Mouse (Mus musculus) kidney, adult 8-10 months (tissue): ENCODE results near the gene Kctd13.

ENCODE experiments used
- DNase-seq, 2 experiments: peaks; one replicate each; pipeline ENCODE4 v3.0.0; 2022

The Kctd13 gene

DNA sequence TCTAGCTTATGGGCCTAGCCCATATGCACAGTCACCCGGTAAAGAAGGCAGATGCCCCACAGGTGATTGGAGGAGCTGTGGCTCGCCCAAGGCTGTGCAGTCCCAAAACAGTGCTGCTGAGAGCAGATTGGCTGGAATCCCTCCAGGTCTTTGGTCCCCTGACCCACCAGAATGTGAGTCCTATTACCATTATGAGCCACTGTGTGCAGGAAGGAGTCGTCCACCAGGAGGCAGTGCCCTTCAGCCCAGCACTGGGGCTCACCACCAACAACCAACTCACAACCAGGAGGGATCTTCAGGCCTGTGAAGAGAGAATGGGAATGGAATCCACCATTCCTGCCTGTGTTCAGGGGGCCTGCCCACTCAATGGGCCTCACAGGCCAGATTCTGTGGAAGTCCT, 17.9 kb downstream of the Kctd13 start:
- DNase-seq, result peak in 1 of 2 experiments; percentile 41

DNA sequence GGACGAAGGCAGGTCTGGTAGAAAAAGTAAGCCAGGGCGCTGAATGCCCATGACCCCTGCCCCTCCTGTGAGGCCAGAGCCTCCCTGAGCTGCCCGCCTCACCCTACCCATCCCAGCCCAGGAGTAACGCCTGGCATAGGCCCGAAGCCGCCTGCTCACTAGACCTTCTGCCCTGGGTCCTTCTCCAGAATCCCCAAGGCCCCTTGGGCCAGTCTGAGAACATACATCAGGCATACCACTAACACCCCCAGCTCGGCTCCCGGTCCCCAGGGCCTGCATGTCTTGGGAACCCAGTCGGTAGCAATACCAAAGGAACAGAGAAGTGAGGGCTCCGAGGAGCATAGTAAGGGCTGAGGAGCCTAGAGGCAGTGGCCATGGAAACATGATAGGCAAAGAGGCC, 19.9 kb downstream of the Kctd13 start:
- no peak for DNase-seq

DNA sequence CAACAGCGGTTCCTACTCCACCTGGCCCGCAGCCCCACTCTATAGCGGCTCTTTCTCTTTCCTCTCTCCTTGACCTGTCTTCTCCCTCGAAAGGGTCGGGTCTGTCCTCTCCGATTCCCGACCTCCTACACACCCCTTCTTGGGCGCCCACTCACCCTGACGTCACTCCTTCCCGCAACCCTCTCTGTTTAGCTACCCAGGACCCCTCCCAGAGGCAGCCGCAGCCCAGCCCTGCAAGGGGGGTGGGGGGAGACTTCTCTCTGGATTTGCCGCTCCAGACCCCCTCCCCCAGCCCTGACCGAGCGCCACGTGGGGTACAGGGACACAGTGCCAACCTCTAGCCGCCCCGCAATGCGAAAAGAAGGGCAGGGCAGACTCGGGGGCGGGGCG, 20.7 kb downstream of the Kctd13 start, which contains the start of gene Asphd1:
Gene Asphd1, minus strand, starts transcription at position 180 of the 390 bp plus-strand sequence.
- no peak for DNase-seq

GRCm38 (mm10) chr7:126949793-126950646, 21.3 kb downstream of the Kctd13 start, which contains the start of gene Sez6l2:
Gene Sez6l2, plus strand, starts transcription at chr7:126950563.
- DNase-seq, result peak; percentile 78 to 86

DNA sequence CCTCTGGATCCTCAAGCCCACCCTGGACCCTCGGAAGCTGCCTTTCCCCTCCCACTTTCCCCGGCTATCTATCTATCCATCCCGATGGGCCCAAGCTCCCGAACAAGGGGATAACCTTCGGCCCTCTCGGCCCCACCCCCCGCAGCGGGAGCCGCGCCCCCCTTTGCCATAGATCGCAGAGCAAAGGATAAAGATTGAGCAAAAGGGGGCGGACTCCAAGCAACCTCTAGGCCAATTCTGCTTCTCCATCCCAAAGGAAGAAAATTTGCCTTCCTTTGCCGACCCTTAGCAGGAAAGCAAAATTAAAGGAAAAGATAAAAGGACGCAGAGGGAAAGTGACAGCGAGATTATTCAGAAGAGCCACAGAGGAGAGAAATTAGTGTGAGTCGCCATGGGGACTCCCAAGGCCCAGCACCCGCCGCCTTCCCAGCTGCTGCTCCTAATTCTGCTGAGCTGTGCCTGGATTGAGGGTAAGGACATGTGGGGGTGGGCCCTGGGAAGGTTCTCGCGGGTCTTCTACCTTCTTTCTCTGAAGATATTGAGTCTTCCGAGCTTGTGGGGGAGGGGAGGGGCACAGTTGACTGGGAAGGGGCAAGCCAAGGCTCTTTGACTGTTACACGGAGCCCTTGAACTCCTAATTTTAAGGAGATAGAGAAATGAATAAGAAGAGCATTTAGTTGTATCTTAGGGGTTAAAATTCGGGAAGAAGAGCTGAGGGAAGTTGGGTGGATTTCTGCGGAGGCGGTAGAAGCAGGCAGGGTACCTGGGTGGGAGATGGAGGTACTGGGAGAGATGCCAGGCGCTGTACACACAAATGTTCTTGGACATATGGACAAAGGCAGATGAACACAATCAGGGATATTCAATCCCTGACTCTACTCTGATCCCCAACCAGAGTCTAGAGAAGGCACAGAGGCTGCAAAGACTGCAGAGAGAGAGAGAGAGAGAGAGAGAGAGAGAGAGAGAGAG, 22.3 kb downstream of the Kctd13 start:
- no peak for DNase-seq

DNA sequence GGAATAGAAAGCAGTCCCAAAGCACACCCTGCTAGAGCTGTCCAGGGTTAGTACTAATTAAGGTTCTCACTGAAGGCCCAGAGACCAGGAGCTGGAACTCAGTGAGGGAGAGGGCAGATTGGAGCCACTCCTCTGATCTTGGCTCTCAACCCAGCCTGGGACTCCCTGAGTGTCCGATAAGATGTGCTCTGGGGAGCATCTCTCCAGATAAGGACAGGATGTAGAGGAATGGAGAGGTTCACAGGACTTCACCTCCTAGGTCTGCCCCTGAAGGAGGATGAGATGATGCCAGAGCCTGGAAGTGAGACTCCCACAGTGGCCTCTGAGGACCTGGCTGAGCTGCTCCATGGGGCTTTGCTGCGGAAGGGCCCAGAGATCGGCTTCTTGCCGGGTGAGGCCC, 23.1 kb downstream of the Kctd13 start:
- DNase-seq, result no peak

- no peak for DNase-seq
Observed at GRCm38 (mm10) chr7:126952646-126953045, 24.0 kb downstream of the Kctd13 start.

GRCm38 (mm10) chr7:126955125-126955524, 26.4 kb downstream of the Kctd13 start:
- no peak for DNase-seq

- DNase-seq, result no peak
Observed at GRCm38 (mm10) chr7:126959780-126960179, 31.1 kb downstream of the Kctd13 start.

GRCm38 (mm10) chr7:126961095-126961494, 32.4 kb downstream of the Kctd13 start:
- DNase-seq, result no peak

GRCm38 (mm10) chr7:126961965-126962364, 33.3 kb downstream of the Kctd13 start:
- no peak for DNase-seq

GRCm38 (mm10) chr7:126963548-126964286, 35.0 kb downstream of the Kctd13 start:
- peak; percentile 31 to 74 for DNase-seq

DNA sequence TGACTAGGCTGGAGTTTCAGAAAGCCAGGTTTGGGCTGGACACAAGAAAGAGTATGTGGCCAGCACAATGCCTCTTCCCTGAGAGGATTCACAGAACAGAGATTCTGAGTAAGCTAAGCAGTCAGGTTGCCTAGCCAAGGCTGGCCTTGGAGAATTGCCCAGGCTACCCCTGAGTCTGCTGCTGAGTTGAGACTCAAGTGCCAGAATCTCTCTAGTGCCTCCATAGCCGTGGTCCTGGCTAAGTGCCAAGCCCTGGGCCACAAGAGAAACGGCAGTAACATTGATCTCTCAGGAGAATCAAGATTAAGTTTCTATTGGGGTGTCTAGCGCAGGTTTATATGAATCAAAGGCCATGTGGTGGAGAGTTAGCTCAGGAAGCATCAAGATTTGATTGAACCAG, 36.9 kb downstream of the Kctd13 start:
- DNase-seq, result no peak

GRCm38 (mm10) chr7:126967361-126967760, 38.7 kb downstream of the Kctd13 start:
- no peak for DNase-seq

DNA sequence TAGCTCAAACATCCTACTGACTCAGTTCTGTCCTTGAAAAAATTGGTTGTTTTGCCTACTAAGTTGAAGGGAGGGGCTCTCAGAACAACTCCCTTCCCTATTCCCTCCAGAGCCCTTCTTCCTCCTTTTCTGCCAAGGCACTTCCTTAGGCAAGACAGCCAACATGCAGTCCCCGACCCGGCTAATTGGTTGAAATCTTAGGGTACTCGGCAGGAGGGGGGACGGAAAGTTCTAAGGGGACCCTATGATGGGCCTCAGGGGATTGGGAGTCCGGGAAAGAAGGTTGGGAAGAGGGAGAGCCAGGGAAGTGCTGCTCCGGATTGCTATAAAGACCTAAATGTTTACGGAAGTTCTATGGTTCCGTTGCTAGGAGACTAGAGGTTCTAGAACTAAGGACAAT, 46.8 kb downstream of the Kctd13 start:
- DNase-seq, result no peak

DNA sequence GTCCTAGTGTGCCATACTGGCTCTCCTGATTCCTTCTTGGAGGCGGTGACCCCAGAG, 47.0 kb downstream of the Kctd13 start, which contains the start of gene Cdipt:
Gene Cdipt, plus strand, starts transcription at position 22 of the 57 bp plus-strand sequence.
- DNase-seq, result no peak

- DNase-seq, result peak; percentile 93 to 96
Observed at GRCm38 (mm10) chr7:126975950-126976866, 47.5 kb downstream of the Kctd13 start, which contains the start of gene Cdiptos. Gene Cdiptos, minus strand, starts transcription at chr7:126976098.

GRCm38 (mm10) chr7:126976878-126977459, 48.3 kb downstream of the Kctd13 start:
- peak; percentile 14 to 15 for DNase-seq

DNA sequence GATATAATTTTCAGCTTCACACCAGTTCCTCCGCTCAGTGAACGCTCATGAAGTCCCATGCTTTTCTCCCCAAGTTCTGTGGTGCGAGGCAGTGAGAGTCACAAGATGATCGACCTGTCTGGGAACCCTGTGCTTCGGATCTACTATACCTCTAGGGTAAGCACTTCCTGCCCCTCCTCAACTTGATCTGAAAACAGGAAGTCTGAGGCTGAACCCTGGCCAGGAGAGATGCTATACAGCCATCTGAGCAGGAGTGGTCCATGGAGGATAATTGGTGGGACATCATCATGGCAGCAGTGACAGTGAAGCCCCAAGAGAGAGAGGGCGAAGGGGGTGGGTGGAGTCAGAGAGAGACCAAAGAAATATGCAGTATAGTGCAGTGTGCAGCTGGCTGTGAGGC, 50.2 kb downstream of the Kctd13 start:
- no peak for DNase-seq

DNA sequence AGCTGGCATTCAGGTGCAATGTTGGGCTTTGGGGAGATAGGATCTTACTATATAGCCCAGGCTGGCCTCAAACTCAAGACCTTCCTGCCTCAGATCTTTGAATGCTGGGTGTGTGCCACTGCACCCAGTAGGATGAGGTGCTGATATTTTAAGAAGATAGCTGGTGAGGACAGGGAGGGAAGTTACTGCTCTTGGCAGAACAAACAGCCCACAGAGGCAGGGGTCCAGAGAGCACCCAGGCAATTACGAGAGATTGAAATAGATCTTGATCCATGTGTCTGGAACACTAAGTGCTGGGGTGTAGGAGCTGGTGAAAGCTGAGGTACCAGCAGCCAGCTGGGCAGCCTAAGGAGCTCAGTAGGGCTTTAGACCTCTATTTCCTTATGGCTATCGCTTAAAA, 52.9 kb downstream of the Kctd13 start:
- no peak for DNase-seq

DNA sequence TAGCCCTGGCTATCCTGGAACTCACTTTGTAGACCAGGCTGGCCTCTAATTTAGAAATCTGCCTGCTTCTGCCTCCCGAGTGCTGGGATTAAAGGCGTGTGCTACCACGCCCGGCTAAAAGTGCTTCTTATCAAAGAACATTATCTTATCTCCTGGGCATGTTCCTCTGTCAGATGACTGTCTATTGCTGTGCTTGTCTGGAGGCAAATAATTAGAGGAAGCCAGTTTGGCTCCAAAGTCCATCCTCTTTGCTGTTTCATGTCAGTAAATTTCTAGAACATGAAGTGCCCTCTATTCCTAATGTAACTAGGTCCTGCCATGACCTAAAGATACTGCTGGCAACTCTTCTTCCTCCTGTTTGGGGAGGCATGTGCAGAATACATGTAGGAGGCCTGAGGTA, 53.4 kb downstream of the Kctd13 start:
- DNase-seq, result no peak

DNA sequence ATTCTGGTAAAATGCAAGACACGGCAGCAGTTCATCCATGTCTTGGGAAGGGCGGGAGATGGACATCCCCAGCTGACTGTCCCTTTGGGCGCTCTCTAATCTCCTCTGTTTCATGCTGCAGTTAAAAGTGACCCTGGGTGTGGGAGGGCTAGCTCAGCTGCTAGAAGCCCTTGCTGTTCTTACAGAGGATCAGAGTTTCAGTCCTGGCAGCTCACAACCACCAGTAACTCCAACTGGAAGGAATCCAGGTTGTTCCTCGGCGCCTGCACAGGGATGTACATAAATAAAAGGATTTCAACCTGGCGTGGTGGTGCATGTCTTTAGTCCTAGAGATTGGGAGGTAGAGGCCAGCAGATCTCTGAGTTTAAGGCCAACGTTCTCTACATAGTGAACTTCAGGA, 54.4 kb downstream of the Kctd13 start:
- no peak for DNase-seq
